Mouse (Mus musculus) urinary bladder, adult 2 months (tissue): ENCODE results near the gene Plb1. TPM values are rescaled to one million over a fixed set of nuclear protein-coding genes. Genes with fewer than 3 reads are reported as not detected.

Source experiments
- DNase-seq: peaks from one replicate; pipeline ENCODE4 v3.0.0; 2022; ENCODE audit warnings: low spot score
- polyA plus RNA-seq: library from polyadenylated mRNA; depleted of rRNA; stranded (reverse); fragments of >200 nt; gene quantifications from 2 replicates; pipeline ENCODE4 v1.2.3, GENCODE M21; 2012; rRNA removed

Plb1 gene
- polyA plus RNA-seq, result 2.9 and 3.4 TPM in 2 replicates

DNA sequence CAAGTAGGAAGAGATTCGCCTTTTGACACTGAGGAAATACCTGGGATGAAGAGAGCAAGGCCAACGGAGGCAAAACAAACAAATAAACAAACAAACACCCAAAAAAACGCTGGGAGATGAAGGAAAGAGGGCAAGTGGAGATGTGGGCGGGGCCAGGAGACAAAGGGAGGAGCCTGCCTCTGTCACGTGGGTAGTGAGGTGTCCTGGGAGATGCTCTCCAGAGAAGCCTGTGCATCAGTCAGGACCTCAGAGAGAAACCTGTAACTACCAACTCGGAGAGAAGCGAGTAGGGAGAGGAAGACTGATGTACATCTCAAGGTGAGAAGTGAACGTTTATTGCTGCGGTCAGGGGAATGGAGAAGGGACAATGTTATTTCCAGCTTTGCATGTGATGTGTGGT, at the start of gene Plb1:
Gene Plb1 (plus strand): TSS at position 235 of the 400 bp plus-strand sequence.
- no peak for DNase-seq

DNA sequence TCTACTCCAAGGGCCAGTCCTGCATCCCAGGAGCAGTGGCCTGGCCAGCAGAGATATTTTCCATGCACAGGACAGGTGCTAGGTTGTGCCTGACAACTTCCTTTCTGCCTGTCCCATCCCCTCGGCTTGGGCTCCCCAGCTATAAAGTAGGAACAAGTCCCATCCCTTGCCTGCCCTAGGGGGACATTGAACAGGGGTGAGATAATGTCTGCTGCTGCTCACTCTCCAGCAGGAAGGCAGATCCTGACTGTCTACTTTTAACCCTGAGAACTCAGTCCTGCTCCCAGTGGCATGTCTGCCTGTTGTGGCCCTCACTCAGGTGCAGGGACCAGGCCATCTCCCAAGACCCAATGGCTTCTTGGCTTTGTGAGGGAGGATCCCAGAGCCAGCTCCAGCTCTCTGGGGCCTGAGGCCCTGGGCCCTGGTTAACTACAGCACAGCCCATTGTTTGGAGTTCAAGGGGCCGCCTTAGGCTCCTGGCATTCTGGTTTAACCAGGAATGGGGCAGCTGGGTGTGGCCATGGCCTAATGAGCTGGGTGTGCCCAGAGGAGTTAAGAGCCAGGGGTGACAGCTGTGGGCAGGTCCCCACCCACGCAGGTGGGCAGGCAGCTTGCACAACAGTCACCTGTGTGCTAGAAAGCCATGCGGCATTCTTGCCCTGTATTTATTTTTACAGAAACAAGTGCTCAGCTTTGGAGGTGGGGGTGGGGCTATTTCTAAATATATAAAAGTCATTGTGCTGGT, 49.5 kb upstream of the Plb1 start:
- DNase-seq, result peak; percentile 36

DNA sequence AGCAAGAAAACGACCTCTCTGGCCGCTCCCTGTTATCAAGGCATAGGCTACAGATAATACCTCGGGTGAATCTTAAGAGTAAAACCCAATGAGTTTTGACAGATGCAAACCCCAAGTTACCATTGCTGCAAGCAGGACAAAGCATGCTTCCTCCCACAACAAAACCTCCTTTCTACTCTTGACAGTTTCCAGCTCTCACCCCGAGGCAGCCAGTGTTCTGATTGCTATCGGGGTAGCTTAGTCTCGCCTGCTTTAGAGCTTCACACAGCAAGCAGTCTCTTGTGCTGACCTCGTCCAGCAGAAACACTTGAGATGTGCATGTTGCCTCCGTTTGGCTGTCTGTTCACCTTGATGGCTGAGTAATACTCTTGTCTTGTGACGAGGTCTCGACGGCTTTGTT, 44.8 kb upstream of the Plb1 start:
- no peak for DNase-seq

DNA sequence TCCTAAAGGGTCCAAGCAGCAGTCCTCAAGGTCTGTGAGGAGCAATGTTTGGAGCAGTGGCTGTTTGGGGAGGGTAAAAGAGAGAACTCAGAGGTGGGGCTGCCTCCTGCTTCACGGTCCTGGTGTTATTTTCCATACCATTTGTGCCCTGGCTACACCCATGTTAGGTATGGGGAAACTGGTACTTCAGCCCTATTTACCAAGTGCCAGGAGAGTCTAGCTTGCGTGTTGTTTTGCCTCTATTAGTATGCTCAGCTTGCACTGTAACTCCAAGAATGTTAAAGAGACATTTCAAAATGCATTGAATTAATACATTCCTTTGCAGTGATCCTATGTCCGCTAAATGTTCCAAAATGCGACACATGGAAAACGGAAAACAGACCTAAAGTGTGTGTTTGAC, 41.2 kb upstream of the Plb1 start:
- no peak for DNase-seq

DNA sequence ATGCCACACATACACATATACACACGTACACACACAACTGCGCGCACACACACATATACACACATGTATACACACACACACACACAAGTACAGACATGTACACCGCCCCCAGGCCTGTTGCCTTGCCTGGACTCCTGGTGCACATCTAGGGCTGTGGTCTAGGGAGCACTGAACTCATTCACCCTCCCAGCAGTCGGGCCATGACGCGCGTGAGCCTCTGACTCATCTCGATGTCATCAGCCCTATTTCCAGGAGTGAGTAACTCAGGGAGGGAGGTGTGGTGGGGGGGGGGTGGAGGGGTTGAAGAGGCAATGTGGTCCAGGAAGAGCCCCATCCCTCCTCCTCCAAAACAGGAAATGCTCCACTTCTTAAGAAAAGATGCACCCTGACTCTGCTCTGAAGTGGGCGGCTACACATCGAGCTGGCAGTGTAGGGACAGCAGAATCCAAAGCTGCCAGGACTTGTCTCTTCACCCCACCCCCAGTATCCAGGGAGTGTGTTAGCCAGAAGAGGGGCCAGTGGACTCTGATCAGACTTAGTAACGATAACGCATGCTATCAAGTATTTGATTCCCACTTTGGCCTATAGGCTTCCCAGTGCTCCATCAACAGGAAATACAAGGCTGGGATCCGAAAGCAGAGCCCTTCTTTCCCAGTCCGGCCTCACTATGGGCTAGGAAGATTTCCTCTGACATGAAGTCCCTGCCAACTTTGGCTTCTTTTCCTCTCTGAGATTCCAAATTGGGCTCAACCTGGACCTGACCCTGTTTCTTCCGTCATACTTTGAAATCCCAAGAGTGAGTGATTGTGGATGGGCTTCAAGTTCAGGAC, 40.3 kb upstream of the Plb1 start:
- no peak for DNase-seq

DNA sequence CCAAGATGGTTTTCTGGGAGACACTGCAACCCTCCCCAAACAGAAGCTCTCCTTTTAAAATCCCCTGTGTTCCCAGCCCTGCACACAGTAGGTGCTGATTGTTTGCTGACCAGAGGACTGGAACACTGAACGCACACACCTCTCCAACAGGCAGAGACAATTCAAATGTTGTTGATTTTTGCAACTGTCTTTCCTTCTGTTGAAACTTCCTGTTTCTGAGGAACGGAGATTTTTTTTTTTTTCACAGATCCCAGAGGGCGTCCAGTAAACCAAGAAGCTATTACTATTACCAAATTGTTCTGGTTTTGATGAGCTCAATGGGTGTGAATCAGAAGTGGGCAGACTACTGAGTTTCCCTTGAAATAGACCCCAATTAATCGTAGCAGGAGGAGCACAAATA, 38.3 kb upstream of the Plb1 start:
- DNase-seq, result no peak

DNA sequence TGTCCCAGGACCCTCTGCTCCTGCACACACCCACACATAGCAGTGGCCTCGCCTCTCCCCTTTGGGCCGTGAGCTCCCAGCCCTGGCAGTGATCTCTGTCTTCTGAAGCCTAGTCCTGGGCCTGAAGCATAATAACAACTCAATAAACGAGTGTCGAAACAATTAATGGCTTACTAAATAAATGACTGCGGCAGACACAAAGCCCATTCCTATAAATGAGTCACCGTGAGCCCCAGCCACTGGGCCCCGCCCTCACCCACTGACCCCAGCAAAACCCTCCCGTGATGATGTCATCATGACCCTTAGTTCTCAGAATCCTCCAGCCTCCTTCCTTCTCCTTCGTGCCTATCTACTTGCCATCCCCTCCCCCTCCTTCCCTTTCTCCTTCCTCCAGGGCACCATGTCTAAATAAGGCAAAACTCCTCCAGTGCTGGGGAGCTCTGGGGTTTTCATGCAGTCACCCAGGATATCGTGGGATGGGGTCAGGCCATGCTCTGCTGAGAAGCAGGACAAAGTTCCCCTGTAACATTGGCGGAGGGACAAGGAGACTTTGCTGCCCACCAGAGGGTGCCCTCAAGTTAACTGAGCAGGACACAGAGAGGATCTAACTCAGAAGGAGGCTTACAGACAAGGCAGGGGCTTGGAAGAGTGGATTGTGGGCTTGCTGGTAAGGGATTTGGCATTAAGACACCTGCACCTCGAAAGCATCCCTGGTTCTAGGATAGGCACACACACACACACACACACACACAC, 36.5 kb upstream of the Plb1 start:
- no peak for DNase-seq

DNA sequence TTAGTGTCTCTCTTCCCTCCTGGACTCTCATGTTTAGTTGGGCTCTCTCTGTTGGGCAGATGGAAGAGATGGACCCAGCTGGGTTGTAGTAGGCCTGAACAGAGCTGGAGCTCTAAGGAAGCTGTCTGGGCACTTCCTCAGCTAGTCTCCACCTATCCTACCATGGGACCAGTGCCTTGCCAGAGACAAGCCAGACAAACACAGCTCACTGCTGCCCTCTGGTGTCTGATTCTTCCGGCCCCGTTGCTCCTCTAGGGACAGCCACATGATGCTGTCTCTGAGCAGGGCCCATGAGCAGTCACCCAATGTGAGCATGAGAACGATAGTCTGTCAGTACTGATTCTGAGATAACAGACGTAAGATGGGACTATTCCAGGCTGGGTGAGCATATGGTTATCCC, 34.8 kb upstream of the Plb1 start:
- DNase-seq, result peak; percentile 84

DNA sequence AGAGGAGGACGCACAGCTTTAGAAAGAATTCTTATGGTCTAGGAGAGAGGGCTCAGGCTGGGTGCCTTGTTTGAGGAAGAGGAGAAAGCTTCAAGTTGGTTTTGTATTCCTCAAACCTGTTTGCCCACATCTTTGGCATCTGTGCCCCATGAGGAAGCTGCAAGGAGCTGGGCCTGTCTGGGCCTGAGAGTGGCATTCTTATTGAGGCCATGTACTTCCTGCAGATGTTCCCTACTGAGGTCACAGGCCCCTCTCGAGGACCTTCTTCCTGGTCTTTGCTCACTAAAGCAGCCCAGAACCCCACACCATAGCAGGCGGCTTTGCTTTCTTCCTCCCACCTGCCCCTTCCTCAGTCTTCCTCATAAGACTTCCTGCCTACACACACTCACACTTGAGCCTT, 33.4 kb upstream of the Plb1 start:
- DNase-seq, result no peak

DNA sequence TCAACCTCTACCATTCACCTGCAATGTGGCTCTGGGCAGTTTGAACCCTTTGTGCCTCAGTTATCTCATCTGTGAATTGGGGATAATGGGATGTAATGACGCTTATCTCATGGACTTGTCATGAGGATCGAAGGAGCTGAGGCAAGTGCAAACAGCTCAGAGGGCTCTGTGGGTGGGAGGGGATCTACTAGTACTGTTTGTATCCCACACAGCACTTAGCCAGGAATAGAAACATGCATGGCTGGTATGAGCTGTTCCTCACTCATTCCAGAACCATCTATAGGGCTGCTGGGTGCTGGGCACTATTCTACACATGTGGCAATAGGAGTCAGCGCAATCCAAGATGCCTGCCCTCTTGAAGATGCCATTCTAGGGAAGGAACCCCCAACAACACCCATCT, 32.9 kb upstream of the Plb1 start:
- no peak for DNase-seq

DNA sequence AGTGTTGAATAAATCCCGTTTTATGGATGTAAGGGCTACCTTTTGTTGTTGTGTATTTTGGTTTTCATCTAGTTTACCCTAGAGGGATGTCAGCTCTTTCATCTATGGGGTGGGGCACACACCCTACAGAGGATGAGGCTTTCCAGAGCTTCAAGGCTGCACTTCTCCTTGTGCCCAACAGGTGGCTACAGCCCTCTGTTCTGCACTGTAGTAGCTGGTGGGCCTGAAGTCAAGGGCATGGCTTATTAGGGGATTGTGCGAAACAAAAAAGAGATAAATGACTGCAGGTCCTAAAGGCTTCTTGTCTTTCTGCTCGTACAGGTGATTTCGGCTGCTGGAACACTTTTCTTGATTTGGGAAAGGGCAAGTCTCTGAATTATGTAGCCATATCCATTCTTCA, 27.9 kb upstream of the Plb1 start:
- no peak for DNase-seq

DNA sequence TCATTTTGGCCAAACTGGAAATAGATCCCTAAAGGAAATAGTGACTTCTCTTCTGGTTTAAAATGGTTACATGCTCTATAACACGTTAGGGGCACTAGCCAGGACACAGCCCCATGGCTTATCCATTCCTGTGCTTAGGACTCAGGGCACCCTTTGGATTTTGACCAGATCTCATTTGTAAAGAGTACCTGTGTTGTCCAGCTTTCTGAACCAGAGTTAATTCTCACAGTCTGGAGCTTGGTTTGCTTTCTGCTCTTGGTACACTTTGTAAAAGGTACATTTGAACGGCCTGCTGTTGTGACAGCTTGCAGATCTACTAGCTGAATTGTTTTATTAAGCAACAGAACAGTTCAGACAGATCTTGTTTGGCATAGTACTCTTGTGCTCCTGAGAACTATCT, 25.8 kb upstream of the Plb1 start:
- DNase-seq, result no peak

DNA sequence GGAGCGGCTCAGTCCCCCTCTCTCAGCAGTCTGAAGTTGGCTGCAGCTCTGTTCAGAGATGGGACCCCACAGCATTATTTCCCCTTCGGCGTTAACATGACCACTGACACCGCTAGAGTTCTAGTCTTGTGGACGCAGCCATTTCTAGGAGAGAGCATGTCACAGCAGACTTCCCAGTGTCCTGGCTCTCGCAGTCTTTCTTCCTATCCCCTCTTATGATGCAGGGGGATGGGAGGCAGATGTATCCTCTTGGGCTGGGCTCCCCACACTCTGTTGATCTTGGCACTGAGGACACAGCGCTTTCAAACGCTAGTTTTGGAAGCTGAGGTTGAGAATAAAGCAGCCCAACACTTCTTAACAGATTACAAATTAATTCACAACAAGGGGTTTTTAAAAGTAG, 24.0 kb upstream of the Plb1 start:
- no peak for DNase-seq

DNA sequence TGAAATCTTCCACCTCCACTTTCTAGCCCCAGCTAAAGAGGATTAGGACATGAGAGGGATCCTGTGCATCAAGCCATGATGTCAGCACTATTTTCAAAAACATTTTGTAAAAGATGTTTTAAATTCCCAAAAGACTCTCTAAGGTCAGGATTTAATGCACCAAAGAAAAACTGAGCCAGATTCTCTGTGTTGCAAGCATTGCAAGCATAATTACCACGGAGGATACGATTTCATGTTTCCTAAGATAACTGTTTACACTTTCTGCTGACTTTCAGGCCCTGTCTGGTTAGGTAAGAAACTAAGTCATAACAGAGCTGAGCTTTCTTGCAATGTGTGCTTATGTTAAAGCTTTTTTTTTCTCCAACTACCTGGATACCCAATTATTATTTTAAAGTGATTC, 21.5 kb upstream of the Plb1 start:
- no peak for DNase-seq

DNA sequence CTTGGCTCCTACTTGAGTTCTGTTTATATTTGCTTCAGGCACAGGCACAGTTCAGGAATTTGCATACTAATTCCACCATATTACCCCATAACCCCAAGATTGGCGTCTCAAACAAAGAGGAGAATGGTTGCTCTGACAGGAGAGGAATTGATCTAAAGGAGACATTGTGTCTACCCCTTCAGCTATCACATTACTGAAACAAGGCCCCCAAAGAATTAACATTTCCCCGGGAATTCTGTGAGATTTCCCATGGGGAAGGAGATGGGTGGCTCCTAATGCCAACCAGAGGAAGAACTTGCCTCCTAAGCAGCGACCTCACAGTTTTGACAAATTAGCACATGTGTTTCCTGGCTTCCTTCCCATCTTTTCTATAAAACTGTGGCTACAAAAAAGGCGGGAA, 18.8 kb upstream of the Plb1 start:
- DNase-seq, result no peak

DNA sequence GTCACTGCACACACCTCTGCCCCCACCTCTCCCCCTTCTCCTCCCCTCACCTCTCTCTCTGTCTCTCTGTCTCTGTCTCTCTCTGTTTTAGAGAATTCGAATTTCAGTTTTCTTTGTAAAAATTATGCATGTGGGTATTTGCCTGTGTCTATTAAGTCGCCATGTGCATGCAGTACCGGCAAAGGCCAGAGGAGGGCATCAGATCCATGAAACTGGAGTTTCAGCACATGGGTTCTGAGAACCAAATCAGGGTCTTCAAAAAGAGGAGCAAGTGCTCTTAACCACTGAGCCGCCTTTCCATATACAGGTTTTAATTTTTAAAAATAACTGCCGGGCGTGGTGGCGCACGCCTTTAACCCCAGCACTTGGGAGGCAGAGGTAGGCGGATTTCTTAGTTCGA, 17.0 kb upstream of the Plb1 start:
- DNase-seq, result no peak

DNA sequence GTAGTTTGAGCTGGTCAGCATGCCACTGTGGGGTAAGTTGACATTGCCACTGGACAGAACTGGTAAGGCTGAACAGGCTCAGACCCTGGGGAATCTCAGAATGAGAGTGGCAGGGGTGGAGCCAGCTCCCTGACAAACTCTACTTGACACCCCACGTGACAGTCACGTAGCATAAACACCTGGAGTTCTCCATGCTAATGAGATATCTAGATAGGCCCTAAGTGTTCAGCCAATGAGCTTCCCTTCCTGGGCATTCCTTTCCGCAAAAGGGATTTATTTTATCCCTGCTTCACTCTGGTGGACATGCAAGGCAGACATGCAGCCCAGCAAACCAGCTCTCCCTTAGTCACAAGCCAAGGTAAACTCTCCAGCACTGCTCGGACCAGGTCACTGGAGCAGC, 16.0 kb upstream of the Plb1 start:
- no peak for DNase-seq

DNA sequence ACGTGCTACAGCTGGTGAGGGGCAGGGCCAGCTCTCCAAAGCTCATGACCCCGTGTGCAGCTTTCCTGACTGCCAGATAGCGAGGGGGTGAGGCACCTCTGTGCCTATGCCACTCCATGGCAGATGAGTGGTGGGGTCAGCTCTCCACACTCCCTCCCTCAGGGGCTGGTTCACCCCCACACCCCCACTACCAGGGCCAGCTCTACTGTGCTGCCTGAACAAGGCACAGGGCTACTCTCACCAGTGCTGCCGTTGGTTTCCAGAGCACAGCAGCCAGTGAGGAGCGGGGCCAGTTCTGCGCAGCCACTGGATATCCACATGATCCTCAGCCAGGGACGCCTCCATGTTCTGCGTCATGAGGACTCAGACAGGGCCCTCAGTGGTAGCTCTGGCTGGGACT, 15.0 kb upstream of the Plb1 start:
- DNase-seq, result no peak

DNA sequence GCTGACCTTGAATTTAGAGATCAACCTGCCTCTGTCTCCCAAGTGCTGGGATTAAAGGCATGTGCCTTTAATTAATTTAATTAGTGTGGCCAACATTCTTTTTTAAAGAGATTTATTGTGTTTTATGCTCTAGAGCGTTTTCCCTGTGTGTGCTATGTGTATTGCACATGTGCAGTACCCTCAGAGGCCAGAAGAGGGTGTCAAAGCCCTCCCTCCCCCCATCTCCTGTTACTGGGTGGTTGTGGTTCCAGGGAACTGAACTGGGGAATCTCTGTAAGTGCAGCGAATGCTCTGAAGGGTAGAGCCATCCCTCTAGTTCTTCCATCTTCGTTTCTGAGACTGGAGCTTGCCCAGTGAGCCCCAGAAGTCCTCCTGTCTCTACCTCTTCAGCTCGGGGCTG, 2.1 kb upstream of the Plb1 start:
- DNase-seq, result no peak

DNA sequence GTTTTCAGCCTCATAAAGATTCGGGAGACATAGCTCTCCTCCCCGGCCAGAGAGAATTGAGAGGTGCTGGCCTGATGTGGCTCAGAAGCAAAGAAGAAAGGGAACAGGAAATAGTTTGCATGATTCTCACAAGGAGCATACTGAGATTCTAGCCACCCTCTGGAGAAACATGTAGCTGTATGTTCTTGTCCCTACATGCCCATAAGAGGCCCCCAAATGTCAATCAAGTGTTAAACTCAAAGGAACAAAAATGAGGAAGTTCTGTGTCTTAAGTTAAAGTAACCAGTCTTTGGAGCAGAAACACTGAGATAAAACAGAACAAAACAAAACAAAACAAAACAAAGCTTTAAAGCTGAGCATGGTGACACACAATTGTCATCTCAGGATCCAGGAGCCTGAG, 6.8 kb downstream of the Plb1 start:
- DNase-seq, result no peak

DNA sequence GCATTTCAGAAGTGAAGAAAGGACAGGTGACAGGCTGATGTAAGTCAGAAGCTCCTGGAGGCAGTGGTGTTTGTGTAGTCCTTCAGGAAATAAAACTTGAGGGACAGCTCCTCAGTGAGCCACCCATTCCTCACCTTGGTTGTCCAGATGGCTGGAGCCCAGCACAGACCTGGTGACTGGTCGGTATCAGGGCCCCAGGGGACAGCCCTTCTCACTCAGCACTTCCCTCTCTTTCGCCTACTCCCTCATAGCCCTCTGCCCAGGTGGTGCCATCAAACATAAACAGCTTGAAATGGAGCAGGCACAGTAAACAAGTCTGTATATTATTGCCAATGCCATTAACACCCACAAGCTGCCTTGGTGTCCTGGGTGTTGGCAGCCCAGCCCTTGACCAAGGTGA, 8.2 kb downstream of the Plb1 start:
- no peak for DNase-seq

DNA sequence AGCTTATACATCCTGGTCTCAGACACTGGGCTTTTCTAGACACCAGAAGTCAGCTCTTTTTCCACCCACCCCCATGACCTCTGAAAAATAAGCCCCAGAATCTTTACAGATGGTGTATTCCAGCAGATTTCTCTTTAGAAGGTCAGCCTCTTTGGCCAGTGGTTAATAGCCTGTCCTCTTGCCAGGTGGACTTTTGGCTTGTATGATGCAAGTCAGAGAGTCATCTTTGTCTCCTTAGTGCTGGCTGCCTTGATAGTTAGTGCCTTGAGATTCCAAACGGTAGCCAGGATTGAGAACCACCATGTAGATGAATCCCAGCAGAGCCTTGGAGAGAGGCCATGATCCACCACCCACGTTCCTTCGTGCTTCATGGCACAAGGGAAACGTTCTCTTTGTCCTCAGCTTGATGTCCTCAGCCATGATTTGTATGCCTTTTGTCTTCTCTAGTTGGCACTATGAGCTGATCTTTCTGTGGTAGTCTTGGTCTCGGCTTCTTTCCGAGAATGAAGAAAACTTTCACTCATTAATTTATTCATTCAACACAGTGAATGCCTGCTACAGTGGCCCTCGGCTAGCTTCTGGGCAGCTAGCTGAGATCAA, 10.9 kb downstream of the Plb1 start:
- DNase-seq, result no peak
